Mouse (Mus musculus): ENCODE measurements around the gene Cdyl. TPM values are rescaled to one million over a fixed set of nuclear protein-coding genes. Genes with fewer than 3 reads are reported as not detected.

The Cdyl gene
- total and polyA plus RNA-seq, 2 experiments: 1.3 to 3.5 TPM

DNA sequence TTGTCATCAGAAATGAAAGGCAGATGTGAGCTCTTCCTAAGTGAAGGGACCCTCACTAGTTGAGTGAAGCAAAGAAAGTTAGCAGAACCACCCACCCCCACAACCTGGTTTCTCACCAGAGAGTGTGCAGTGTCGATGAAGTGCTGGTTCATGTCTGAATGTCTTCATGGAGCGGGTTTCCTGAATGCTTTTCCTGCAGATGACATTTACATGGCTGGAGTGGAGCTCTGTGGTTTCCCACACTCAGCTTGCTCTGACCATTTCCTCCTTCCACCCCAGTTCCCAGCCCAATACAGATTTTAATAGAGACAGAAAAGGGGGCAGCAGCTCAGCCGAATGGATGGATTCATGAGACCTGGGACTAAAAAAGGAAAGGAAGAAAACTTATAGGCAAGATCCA lies 233.2 kb downstream of the Cdyl start:
- no peak for DNase-seq (ENCODE audit: extremely low read depth, low read depth, low spot score)
- WGBS: 79% methylated on average over 3 of the region's 3 CpGs

GRCm38 (mm10) chr13:35905378-35905777 lies 245.7 kb downstream of the Cdyl start:
- Histone ChIP-seq H3K9ac (ENCODE audit: low read depth, low read length) (peak overlapping the region; percentile 59; the same call in 1 of the 2 replicates), H3K4me3 (ENCODE audit: insufficient read depth, low read depth, low read length) (peak overlapping the region; percentile 54), H3K36me3 (ENCODE audit: control insufficient read depth, insufficient read depth, low read length) (peaks cover 2% of the 10 kb centered on the region; the same call in 1 of the 2 replicates), H3K79me2 (ENCODE audit: control insufficient read depth, insufficient read depth, low read length) (no peaks in the 10 kb centered on the region), H3K27ac (replicated peaks; ENCODE audit: insufficient read depth, low read depth, low read length) (no peak overlapping the region), H3K4me1 (ENCODE audit: control insufficient read depth, insufficient read depth, low read length) (no peaks in the 10 kb centered on the region), H3K27me3 (ENCODE audit: control insufficient read depth, insufficient read depth, low read length) (no peaks in the 10 kb centered on the region)
- TF ChIP-seq CTCF (IDR thresholded peaks at IDR 0.05; ENCODE audit: low read depth, low read length): no peak
- TF ChIP-seq POLR2A (IDR thresholded peaks at IDR 0.05; ENCODE audit: extremely low read depth, insufficient read depth, low read length): no peak
- under 1% methylated on average over 13 of the region's 13 CpGs for WGBS
- no peak for DNase-seq (ENCODE audit: extremely low read depth, low read depth, low spot score)

More for the DNA sequence above, 233.2 kb downstream of the Cdyl start:
- H3K36me3 ChIP-seq (ENCODE audit: control insufficient read depth, insufficient read depth, low read length): peaks cover 6% of the 10 kb centered on the region
- H3K4me3 ChIP-seq (ENCODE audit: insufficient read depth, low read depth, low read length): no peak overlapping the region
- no peaks in the 10 kb centered on the region for H3K4me1 ChIP-seq (ENCODE audit: control insufficient read depth, insufficient read depth, low read length)
- H3K79me2 ChIP-seq (ENCODE audit: control insufficient read depth, insufficient read depth, low read length): no peaks in the 10 kb centered on the region
- TF ChIP-seq POLR2A (IDR thresholded peaks at IDR 0.05; ENCODE audit: extremely low read depth, insufficient read depth, low read length) (no peak), CTCF (IDR thresholded peaks at IDR 0.05; ENCODE audit: low read depth, low read length) (no peak)
- H3K27ac ChIP-seq (replicated peaks; ENCODE audit: insufficient read depth, low read depth, low read length): no peak overlapping the region
- H3K9ac ChIP-seq (ENCODE audit: low read depth, low read length): no peak overlapping the region
- no peaks in the 10 kb centered on the region for H3K27me3 ChIP-seq (ENCODE audit: control insufficient read depth, insufficient read depth, low read length)

DNA sequence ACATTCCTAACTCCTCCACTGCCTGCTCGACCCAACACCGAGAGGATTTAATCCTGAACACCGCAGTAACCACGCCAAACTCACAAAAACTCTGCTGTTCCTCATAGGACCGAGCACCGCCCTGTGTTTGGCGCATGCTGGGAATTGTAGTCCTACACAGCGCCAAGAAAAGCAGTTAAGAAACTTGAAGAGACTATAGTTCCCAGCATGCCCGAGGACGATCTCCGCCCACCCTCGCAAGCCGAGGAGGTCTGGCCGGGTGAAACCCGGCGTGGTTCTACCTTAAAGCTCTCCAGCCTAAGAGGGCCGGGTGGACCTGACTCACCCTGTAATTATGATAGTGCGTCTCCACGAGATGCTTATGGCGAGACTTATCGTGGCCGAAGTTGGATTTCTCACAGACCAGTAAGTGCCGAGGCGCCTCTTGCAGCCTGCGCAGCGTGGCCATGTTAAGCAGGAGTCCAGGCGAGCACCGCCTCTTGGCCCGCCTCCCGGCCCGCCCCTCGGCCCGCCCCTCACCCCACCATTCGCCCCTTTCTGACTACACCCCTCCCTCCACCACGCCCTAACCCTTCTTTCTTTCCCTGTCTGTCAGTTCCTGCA lies 246.3 kb downstream of the Cdyl start, which contains the start of gene Rpp40:
Gene Rpp40 (minus strand): TSS at position 481 of the 603 bp plus-strand sequence.
- peak within 1 kb of the TSS; percentile 57; the same call in 1 of the 2 replicates for H3K27ac ChIP-seq (replicated peaks; ENCODE audit: insufficient read depth, low read depth, low read length)
- no peaks in the 10 kb centered on the region for H3K36me3 ChIP-seq (ENCODE audit: control insufficient read depth, insufficient read depth, low read length)
- TF ChIP-seq CTCF (IDR thresholded peaks at IDR 0.05; ENCODE audit: low read depth, low read length): no peak
- 0 out of 2 replicates have a peak, but pooled peaks have one; percentile 27 for TF ChIP-seq POLR2A (IDR thresholded peaks at IDR 0.05; ENCODE audit: extremely low read depth, insufficient read depth, low read length)
- no peaks in the 10 kb centered on the region for H3K27me3 ChIP-seq (ENCODE audit: control insufficient read depth, insufficient read depth, low read length)
- WGBS: under 1% methylated on average over 35 of the region's 35 CpGs
- H3K9ac ChIP-seq (ENCODE audit: low read depth, low read length): peak within 1 kb of the TSS; percentile 67
- no peaks in the 10 kb centered on the region for H3K4me1 ChIP-seq (ENCODE audit: control insufficient read depth, insufficient read depth, low read length)
- DNase-seq (ENCODE audit: extremely low read depth, low read depth, low spot score): peak; percentile 93
- H3K79me2 ChIP-seq (ENCODE audit: control insufficient read depth, insufficient read depth, low read length): no peaks in the 10 kb centered on the region
- peak within 1 kb of the TSS; percentile 79 for H3K4me3 ChIP-seq (ENCODE audit: insufficient read depth, low read depth, low read length)

DNA sequence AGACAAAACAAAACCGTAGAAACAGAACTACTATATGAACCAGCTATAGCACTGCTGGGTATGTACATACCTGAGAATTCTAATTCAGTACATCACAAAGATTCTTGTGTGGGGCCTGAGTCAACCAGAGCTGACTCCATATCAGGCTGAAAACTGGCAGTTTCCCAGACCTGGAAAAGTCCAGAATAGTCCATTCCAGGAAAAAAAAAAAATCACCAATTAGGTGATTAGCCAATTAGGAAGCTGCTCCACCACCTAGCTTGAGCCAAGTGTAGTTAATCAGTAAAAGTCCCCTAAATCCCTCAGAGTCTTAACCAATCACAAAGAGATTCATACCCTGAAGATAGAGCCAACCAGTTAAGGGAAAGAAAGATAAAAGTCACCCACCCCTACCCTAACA lies 251.8 kb downstream of the Cdyl start:
- TF ChIP-seq POLR2A (IDR thresholded peaks at IDR 0.05; ENCODE audit: extremely low read depth, insufficient read depth, low read length) (no peak), CTCF (IDR thresholded peaks at IDR 0.05; ENCODE audit: low read depth, low read length) (no peak)
- Histone ChIP-seq H3K4me3 (ENCODE audit: insufficient read depth, low read depth, low read length) (no peak overlapping the region), H3K27ac (replicated peaks; ENCODE audit: insufficient read depth, low read depth, low read length) (no peak overlapping the region), H3K9ac (ENCODE audit: low read depth, low read length) (no peak overlapping the region), H3K79me2 (ENCODE audit: control insufficient read depth, insufficient read depth, low read length) (no peaks in the 10 kb centered on the region), H3K4me1 (ENCODE audit: control insufficient read depth, insufficient read depth, low read length) (no peaks in the 10 kb centered on the region), H3K36me3 (ENCODE audit: control insufficient read depth, insufficient read depth, low read length) (no peaks in the 10 kb centered on the region), H3K27me3 (ENCODE audit: control insufficient read depth, insufficient read depth, low read length) (no peaks in the 10 kb centered on the region)
- 79% methylated on average over 1 of the region's 1 CpGs for WGBS
- peak; percentile 50 for DNase-seq (ENCODE audit: extremely low read depth, low read depth, low spot score)

Other genes with a start within 250 kb of the Cdyl start
- gene Rpp40, start 246.5 kb downstream of the Cdyl start, total RNA-seq (2014; rRNA removed): 10.0 and 10.1 TPM in 2 replicates
- gene Rpp40, start 246.5 kb downstream of the Cdyl start, polyA plus RNA-seq (2012; rRNA removed): 4.4 and 5.3 TPM in 2 replicates